Mouse (Mus musculus): ENCODE data around the gene Vps33a.

Gene Vps33a

DNA sequence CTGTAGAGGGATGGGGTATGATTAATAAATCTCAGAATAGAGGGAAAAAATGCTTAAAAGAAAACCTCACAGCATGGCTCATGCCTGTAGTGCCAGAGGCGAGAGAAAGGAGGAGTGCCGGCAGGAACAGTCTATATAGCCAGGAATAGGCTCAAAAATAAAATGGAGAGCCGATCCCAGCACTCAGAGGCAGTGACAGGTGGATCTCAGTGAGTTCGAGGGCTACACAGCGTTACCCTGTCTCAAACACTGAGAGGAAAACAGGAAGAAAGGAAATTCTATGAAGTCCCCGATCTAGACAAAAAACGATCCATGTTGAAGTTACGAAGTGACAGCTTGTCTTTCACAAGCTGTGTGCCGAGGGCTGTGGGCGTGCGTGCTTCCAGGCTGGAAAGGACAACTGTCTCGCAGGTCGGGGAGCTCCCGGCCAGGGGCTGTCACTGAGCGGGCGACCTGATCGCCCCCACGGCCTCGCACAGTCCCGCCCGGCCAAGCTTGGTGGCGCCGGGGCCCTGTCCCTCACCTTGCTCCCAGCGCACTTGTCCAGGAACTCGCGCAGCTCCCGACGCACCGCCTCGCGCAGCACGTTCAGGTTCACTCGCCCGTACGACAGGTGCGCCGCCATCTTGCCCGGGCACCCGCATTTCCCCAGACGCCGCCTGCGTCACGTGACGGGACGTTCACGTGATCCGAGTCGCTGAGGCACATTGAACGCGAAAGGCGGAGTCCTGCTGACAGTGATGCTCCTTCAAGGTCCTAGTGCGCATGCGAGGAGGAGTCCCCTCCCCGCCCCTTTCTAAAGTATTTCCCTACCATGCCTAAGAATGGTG lies at the start of gene Vps33a:
Vps33a (minus strand) TSS at position 682 of the 830 bp plus-strand sequence.
- peak; percentile 99 for DNase-seq (ENCODE audit: low read depth, low spot score)

DNA sequence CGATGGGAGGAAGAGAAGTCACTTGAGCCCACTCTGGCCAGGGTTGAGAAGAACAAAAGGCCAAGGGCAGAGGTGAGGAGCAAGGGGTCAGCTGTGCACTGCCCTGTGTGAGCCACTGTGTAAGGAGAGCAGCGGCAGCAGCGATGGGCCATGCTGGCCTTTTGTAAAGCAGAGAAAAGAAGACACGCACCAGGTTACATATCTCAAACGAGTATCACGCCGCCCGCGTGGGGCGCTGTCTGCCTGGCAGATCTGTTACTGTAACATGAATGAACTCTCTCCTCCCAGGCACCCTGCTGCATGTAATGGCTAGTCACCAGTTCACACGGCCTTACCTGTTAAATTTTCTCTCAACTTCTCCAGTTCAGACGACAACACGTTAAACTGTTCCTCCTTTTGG lies 49.6 kb upstream of the Vps33a start:
- peak; percentile 68 for DNase-seq (ENCODE audit: low read depth, low spot score)

DNA sequence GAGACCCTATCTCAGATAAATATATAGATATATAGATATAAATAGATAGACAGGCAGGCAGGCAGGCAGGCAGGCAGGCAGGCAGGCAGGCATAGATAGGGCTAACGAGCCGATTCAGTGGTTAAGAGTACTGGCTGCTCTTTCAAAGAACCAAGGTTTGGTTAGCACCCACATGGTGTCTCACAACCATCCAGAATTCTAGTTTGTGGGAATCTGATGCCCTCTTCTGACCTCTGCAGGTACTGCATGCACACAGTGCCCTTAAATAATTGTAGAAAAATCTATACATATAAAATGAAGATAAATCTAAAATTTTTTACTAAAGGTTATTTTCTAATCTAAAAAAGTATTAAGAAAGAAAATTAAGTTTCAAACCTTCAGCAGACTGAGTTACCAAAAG lies 45.7 kb upstream of the Vps33a start:
- DNase-seq (ENCODE audit: low read depth, low spot score): peak; percentile 59

DNA sequence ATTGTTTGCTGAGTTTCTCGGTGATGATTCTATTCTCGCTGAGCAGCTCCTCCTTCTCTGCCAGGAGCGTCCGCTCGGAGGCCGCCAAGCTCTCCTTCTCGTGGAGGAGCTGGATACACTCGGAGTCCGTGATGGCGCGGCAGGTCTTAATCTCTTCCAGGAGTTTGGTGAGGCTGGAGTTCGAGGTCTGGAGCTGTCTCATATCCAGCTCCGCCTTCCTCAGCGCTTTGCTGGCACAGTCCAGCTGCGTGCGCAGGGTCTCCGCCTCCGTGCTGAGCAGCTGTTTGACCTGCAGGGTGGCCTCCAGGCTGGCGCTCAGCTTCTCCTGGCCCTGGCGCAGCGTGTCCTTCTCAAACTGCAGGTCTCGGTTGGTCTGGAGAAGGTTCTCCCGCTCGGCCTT lies 41.4 kb upstream of the Vps33a start:
- DNase-seq (ENCODE audit: low read depth, low spot score): peak; percentile 46

DNA sequence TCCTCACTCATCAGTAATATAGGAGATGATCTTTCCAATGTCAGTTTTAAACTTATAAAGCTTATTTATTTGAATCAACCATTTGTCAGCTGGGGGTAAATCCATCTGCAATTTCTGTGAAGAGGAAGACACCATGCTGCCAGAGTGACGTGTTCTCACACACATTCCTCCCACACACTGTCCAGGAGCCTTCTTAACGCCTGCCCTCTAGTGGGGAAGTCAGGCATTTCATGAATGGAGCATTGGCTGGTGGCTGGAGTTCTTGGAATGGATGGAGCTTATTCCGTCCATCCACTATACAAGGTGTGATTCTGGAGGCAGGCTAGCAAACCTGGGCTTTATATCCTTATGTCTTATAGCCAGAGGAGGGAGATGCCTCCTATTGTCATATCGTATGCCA lies 37.0 kb upstream of the Vps33a start:
- DNase-seq (ENCODE audit: low read depth, low spot score): peak; percentile 83

DNA sequence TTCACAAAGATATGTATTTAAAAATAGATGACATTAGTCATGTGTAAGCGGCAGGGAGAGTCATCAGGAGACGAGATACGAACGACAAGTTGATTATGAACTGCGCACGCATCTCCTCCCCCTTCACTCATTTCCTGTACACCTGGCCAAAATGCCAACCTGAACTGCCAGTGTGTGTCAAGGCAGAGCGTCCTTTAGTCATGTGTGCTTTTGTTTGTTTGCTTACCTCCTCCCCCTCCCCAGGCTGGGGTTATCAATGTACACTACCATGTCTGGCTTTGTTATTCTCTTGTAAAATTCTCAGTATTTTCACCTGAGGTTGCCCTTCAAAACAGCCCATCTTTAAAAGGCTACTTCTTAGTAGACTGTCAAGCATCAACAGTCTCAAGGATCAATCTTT lies 36.6 kb upstream of the Vps33a start:
- no peak for DNase-seq (ENCODE audit: low read depth, low spot score)

DNA sequence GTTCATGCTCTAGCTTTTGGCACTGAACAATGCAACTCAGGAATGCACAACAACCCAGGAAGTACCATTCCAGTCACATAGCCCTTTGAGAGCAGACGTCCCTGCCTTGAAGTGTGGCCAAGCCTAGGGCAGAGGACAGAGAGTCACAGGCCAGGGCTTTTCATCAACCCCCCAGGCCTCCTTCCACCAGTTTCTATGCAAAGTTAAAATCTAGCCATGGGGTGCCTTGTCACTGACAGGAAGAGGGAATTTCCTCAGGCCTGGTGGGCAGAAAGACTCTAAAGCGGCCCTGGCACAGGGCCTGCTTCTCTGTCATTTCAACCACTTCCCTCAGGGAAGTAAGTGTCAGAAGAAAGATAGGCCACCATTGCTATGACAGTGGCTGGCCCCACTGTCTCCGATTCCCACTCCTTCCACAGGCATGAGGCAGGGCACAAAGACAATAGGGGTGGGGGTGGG lies 34.4 kb upstream of the Vps33a start:
- no peak for DNase-seq (ENCODE audit: low read depth, low spot score)

DNA sequence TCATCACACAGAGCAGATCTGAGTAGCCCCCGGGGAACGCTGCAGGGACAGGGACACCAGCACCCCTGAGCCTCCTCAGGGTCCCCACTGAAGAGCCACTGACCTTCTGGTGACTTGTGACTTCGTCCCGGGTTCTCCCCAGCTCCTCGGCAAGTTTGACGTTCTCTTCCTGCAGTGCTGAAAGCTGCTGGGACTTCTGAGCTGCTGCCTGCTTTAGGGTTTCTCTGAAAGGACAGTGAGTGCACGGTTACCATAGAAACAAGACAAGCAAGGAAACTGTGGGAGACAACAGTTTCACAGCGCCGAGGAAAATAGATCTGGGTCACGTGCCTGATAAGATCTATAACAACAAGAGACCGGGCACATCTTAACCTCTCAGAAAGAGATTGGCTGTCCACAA lies 30.7 kb upstream of the Vps33a start:
- DNase-seq (ENCODE audit: low read depth, low spot score): peak; percentile 65

DNA sequence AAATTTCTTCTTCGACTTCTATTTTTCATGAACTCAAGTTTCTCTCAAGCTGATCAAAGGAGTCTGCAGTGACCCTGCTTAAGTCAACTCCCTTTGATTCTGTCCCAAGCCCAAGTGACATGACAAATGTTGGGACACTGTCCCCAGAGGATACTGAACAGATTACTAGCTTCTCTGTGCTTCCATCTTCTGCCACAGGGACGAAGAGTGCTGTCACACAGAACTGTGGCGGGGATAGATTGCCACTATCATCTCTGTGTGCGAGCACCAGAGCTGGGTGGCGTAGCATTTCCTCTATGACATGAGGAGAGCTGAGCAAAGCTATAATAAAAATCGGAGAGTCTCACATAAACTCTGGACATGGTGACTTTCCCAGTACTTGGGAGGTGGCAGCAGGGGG lies 29.3 kb upstream of the Vps33a start:
- no peak for DNase-seq (ENCODE audit: low read depth, low spot score)

DNA sequence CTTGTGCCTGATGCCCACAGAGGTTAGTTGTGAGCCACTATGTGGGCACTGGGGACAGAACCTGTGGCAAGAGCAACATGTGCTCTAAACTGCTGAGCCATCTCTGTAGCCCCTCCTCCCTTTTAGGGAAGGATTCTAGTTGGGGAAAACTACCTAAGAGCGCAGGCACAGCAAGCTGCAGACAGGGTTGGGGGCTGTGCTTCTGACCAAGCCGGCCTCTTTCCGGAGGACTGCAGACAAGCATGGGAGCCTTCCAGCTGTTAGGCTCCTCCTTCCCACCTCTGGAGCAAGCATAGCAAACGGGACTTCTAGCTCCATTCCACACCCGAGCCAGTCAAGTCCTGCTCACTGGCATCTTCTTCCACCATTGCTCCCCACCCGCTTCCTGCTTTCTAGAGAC lies 26.5 kb upstream of the Vps33a start:
- peak; percentile 49 for DNase-seq (ENCODE audit: low read depth, low spot score)

DNA sequence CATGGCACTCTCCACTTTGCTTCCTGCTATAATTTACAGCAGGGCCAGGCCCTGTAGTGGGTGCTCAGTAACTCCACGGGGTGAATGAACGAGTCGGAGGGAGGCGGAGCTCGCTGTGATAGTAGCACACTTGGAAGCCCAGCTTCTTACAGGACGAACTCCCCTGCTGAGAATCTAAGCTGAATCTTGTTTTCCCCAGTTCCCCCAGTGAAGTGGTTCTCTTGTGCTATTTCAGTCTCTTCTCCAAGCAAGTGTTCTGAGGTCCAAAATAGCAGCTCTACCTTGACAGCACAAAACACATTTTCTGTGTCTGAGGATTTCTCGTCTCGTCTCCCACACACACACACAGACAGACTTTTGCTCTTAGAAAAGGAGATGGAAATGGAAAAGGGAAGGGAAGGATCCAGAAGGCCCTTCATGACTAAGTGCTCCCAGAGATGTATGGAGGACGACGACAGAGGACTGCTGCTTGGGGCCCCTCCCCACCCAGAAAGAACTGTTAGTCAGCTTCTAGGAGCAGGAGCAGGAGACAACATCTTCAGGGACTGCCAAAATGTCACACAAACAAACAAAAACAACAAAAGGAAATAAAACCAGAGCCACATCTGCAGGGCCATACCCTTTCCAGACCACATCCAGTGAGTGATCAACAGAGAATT lies 20.9 kb upstream of the Vps33a start:
- no peak for DNase-seq (ENCODE audit: low read depth, low spot score)

DNA sequence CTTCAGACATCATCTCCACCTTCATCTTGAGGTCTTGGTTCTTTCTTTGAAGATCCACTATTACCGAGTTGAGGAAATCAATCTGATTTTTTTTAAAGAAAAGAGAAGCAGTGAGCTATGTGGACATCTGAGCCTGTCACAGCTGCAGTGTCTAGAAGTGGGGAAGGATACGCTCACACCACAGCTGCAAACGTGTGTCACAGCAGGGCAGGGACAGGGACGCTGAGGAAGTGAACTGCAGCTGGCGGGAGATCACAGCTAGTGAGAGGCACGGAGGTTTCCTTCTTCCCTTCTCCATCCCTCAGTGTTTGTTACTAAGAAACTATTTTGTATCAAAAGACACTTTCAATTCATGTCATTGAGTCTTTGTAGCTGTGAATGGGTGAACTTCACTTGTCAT lies 7.2 kb upstream of the Vps33a start:
- no peak for DNase-seq (ENCODE audit: low read depth, low spot score)

DNA sequence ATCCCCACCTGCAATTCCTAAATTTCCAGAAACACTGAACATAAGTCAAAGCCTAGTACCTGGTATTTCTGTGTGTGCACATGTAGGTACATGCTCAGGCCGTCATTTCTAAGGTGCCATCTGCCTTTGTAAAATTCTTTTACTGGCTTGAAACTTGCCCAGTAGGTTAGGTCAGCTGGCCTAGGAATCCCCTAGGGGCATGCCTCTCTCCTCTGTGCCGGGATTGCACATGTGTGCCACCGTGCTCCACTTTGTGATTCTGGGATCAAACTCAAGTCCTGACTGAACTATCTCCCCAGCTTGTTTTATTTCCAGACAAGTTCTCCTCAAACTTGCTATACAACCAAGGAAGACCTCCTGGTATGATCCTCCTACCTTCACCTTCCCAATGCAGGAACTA lies 3.9 kb upstream of the Vps33a start:
- DNase-seq (ENCODE audit: low read depth, low spot score): no peak

DNA sequence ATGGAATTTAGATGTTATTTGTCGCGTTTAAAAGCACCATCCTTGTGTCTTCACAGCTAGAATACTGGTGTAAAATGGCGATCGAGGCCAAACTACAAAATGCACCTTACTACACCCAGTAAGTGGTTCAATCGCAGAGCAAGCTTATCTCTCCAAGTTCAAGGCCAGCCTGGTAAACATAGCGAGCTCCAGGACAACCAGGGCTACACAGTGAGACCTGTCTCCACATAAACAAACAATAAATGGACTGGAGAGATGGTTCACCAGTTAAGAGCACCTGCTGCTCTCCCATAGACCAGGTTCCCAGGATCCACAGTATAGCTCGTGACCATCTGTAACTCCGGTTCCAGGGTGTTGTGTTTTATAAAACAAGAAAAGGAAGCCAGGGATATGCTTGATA lies 524 bp upstream of the Vps33a start:
- DNase-seq (ENCODE audit: low read depth, low spot score): no peak

DNA sequence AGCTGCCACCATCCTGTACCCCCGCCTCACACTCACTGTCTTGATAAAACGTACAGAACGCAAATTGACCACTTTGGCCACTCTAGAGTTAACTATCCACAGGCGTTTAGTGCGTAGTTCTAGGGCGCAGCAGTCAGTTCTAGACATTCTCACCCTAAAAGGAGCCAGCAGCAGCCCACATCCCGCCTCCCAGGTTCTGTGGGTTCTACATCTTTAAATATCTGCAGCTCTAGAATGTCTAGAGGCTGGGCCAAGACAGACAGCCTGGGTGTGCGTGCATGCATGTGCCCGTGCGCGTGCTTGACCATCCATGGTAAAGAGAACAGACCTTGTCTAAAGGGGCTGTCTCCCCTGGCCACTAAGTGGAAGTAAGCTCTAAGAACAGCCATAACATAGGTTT lies 11.7 kb downstream of the Vps33a start:
- peak; percentile 12 for DNase-seq (ENCODE audit: low read depth, low spot score)

DNA sequence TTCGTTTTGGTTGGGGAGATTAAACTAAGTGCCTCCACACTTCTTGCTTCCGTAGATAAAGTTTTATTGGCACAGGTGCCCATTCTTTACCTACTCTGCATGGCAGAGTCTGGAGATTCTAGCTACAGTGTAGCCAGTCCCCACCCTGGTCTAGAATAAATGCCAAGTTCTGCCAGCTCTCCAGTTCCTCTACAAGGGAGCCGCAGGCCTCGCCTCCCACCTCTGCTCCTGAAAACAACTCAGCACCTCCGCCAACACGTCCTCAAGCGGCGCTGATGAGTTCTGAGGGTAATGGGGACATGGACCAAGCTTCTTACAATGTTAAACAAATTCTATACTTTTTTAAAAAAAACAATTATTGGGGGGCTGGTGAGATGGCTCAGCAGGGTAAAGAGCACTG lies 13.2 kb downstream of the Vps33a start:
- no peak for DNase-seq (ENCODE audit: low read depth, low spot score)

DNA sequence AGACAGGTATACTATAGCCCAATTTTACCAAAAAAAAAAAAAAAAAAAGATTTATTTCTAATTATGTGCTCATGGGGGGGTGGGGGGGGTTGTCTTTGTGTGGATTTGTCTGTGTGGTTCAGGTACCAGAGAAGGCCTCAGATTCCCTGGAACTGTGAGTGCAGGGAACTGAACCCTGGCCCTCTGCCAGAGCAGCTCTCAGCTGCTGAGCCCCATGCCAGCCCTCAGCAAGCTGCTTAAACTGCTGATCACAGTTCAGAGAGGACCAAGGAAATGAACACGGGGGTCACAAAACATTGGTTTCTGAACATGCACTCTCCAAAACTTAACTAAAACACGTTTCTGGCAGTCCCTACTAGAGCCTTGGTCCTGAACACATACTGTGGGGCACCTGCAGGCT lies 16.4 kb downstream of the Vps33a start:
- no peak for DNase-seq (ENCODE audit: low read depth, low spot score)

DNA sequence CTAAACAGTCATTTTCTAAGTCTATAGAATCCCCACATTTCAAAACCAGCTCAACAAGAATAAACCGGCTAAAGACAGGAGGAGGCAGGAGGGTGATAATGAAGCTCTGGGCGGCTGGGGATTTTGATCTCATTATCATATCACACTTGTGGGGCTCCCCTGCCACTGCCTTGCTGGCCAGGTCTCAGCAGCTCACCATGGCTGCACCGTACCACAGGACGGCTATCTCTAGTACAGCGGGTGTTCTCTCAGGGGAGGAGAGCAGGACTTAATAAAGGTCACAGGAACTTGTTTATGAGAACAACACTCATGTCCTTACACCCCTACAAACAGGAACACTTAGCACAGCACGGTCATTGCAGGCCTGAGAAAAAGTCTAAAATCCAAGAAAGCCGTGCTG lies 17.1 kb downstream of the Vps33a start:
- no peak for DNase-seq (ENCODE audit: low read depth, low spot score)

DNA sequence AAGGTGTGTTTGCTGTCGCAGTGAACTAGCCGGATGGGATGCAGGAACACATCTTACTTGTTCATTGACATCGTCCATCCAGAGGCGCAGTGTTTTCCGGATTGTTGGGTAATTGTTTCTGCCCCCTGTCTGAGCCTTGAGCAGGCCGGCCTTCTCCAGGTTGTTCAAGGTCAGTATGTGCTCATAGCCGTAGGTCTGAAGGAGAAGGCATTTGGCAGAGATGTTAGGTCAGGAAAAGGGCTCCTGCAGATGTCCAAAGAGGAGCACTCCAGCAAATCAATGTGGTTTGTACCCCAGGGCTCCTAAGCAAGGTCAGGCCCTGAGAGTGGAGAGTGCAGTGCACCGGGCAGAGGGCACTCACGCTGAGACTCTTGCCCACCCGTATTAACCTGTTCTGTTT lies 39.0 kb downstream of the Vps33a start:
- no peak for DNase-seq (ENCODE audit: low read depth, low spot score)

DNA sequence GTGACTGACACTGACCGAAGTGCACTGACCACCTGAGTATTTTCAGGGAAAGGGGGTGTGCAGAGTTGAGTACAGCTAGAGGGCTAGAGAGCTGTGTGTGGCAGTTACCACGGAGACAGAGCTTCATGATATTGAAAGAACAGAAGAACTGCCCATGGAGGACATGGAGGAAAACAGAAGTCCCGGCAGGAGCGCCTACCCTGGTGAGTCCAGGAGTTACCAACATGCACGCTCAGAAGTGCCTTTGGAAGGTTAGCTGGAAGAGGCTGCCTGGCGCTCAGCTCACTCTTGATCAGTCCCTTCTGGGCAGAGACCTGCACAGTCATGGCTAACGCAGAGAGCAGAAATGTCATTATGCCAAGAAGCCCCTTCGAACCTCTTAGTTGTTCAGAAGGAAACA lies 42.8 kb downstream of the Vps33a start:
- DNase-seq (ENCODE audit: low read depth, low spot score): no peak

DNA sequence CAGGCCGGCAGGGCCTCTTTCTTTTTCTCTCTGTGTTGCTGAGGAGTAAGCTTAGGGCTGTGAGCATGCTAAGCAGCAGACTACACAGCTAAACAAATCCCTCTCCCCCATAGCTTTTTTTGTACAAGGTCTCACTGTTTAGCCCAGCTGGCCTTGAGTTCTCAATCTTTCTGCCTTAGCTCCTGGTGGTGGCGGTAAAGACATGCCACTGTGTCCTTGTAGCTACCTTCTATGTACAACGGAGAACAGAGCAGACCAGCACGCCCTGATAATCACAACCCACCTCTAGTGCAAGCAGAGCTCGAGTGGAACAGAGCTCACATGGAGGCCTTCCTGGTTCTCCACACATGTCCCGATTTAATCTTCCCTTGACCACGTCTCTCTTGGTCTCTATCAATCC lies 44.2 kb downstream of the Vps33a start:
- no peak for DNase-seq (ENCODE audit: low read depth, low spot score)

DNA sequence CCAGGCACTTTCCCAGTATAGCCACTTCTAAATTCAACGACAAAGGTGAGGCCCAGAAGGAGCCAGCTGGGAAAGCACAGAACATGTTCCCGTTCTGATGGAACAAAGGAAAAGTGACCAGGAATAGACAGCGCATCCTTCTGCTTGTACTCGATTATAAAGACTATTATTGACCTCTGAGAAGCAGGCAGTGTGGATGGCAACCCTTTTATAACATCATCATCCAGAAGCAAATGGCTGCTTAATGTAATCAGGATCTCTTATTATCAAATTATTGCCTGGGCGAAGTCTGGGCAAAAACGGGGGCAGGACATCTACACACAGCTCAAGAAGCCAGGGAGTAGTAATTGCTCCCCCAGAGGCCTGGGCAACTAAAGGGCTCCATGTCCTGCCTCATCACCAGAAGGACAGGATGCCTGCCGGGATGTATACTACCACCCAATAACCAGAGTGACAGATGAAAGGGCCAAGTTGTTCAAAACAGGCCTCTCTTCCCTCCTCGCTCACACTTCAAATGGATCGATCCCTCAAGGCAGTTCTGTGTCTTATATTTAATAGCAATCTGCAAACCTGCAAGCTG lies 46.8 kb downstream of the Vps33a start:
- no peak for DNase-seq (ENCODE audit: low read depth, low spot score)

DNA sequence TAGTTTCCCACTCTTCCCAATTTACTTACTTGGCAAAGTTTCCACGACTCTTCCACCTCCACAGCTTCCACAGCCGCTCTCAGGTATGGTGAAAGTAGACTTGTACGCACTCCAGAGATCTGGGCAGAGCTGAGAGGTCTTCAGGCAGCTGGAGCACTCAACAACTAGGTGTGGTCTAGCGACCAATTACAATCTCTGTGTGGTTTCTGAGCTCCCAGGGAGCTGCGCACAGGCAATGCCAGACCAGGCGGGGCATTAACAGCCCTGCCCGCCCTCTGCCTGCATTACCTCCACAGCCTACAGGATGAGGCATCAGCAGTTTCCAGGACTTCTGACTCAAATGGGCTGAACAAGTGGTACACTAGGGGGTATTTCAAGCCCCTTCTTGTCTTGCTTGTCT lies 47.6 kb downstream of the Vps33a start, which contains the start of gene Gm49027:
Gm49027 (minus strand) TSS at position 208 of the 400 bp plus-strand sequence.
- peak; percentile 32 for DNase-seq (ENCODE audit: low read depth, low spot score)

Measured in R1 (cell line).